Mouse (Mus musculus) frontal cortex, adult (tissue): ENCODE results near the gene Syn1.

ENCODE experiments used
- ATAC-seq: cut with Nextera tagmentation; 2 replicates; pipeline ENCODE4 v1.9.2; 2017; ENCODE audit warnings: mild to moderate bottlenecking, moderate library complexity, mixed read lengths; ENCODE audit not compliant: low TSS enrichment

Gene Syn1

DNA sequence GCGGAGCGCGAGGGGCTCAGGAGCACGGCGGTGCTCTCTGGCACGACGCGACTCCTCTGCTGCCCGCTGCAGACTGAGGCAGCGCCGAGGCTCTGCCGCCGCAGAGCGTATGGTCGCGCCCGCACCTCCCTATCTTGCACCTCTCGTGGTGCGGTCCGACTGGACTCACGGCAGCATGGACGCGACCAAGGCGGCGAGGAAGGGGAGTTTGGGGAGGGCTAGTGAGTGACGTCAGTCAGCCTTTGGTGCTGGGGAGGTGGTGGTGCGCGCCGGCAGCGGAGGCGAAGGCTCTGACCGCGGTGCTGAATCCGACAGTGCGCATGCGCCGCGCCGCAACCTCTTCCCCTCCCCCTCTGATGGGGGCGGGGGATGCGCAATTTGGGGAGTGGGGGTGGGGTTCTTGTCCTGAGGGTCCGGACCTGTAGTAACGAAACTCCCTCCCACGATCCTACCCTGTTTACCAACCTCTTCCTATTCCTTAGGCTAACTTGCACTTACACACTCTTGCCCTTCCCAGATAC lies at the start of gene Syn1:
Gene Syn1, minus strand, starts transcription at position 161 of the 521 bp plus-strand sequence.
- peak; percentile 82 for ATAC-seq

DNA sequence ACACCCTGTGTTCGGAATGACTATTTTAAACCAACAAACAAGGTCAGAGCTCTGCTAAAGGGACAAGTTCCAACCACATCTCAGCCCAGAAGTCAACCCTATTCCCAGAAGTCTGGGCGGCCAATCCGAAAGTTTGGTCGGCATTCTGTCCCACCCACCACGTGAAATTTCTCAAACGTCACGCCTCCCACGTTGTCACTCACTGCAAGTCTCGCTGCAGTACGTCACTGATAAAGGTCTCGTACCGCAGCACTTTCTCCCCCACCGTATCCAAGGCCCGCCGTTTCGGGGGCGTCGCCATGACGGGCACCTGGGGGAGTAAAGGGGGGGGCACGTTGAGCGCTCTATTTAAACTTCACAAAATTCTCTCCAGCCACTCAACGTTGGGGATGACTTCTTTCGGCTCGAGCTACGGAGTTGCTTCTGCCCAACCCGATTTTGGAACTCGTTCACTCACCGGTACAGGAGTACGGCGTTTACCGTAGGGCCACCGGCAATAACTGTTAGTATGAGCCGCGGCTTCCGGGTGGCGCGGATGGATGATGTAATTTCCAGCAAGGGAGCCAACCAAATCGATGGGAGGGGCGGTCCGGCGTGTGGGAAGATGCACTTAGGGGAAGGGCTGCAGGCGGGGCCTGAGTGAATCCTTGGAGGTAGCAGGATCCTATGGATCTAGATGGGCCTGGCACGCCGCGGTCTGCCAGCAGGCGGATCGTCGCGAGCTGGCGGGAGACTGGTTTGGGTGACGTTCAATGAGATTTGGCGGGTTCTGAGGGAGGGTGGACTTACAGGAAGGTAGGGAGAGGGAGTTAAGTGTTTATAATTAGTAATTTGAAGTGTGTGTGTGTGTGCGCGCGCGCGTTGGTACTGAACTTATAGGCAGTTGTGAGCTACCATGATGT lies 40.9 kb upstream of the Syn1 start, which contains the start of gene Uxt:
Gene Uxt, minus strand, starts transcription at position 541 of the 902 bp plus-strand sequence.
- ATAC-seq = peak; percentile 99

DNA sequence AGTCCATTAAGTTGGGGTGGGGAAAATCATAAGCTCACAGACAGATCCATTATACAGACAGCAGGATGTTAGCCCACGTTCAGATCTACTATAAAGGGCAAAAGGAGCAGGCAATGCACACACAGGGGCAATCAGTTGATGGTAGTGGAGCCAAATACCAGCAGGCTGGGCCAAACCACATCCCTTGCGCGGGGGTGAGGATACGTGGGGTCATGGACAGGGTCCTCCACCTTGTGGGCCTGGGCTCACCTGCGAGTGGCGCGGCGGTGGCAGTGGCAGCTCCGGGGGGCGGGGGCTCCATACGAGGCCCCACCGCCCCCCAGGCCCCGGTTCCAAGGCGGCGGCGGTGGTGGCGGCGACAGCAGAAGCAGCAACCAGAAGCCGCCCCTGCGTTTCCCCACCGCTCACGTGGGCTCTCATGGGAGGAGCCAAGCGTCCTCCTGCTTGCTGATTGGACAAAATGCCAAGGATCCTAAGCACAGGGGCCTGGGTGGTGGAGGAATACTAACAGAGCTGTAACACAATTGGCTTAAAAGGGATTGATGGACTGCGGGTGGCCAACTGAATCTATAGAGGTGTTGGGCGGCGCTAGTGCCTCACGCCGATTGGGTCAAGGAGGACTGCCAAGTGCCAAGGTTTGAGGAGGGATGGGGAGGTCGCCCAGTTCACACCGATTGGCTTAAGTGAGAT lies 29.5 kb upstream of the Syn1 start, which contains the start of gene Elk1:
Gene Elk1, minus strand, starts transcription at position 418 of the 690 bp plus-strand sequence.
- ATAC-seq = peak; percentile 94

DNA sequence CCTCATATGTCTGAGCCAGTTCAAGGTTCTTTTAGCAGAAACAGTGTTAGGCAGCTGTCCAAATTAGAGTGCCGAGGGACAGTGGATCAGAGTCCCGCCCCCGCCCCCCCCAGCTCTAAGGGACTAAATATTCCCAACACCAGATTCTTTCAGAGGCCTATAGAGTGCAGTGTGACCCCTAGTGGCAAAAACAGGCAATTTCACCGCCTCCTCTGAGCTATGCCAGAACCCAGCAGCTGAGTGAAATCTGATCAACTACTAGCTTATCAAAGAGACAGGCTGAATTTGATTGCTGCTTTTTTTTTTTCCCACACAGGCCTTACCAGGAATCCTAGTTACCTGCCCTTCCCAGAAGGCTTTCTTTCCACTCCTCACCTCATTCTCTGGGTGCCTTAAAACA lies 25.3 kb upstream of the Syn1 start:
- peak; percentile 36; the same call in 1 of the 2 replicates for ATAC-seq

DNA sequence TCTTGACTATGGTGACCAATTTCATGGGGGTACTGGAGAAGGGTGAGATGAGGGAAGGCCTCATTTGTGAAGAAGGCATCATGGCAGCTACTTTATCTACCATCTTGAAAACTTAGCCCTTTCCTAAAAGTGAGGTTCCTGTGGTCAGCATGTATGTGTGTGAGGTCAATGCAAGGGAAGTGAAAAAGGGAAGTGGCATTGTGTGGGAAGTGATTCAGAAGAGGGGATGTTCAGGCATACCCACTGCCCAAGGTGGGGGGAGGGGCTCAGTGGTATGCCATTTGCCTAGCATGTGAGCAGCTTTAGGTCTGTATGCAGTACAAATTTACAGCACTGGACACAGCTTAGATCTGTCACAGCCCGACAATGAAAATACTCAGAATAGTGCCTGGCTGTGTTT lies 11.2 kb upstream of the Syn1 start:
- ATAC-seq = no peak

DNA sequence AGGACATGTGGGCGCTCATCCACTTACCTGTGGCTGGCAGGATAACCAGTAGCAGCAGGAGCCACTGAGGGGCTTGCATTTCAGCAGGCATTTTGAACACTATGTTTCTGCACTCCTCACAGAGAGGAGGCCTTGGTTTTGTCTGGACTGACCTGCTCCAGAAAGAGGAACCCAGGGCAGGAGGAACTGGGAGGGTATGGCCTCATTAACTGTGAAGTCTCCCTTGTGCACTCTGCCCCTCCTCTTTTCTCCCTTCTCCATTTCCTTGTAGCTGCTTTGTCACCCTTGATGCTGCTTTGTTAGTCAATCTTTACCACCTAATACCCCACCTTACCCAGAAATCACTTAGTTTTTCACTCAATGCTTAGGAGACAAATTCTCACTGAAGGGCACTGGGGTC lies 10.6 kb upstream of the Syn1 start, which contains the start of gene Cfp:
Gene Cfp, minus strand, starts transcription at position 192 of the 400 bp plus-strand sequence.
- no peak for ATAC-seq

DNA sequence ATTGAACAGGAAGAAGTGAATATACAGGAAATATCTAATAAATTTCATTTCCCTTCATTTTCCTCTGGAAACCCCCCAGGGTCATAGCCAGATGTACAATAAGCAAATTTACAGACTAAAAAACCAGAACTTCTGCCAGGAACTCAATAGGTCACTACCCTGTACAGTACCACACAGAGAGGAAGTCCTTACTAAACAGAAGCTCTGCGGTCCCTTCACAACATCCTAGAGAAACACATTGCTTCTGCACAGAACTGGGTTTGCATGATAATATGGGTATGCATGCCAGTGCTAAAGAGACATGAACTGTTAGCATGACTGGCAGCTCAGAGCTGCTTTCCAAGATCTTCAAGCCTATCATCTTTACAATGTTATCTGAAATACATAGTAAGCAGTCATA lies 9.1 kb upstream of the Syn1 start:
- no peak for ATAC-seq

DNA sequence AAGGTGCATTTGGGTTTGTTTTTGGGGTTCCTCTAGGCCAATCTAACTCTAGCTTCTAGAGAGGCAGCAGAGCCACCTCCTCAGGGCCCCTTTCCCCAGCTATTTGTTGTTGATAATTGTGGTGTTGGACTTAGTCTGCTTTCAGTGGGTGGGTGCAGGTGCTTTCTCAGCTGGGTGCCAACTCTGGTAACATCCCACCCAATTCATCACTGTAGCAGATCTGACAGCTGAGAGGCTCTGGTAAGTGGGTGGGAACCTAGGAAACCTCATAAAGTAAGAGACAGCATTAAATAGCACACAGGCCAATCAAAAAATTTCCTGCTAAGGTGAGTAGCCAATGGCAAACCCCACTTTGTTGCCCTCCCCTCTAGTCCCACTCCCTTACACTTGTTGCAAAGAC lies 4.2 kb upstream of the Syn1 start:
- ATAC-seq = no peak

DNA sequence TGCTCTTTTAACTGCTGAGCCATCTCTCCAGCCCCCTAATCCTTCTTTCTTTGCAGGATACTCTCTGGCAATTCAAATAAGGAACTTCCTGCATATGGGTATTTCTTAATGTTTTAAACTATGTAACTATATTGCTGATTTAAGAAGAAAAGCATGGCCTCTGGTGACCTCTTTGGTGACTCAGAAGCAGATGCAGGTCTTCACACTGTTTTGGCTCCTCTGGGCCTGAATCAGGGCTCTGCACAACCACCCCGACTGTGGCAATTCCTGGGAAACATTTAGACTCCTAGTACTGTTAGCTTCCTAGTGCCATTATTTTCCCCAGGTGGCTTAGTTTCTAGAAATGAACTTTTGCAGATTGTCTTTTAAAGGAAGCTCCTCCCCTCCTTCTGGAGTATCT lies 2.7 kb upstream of the Syn1 start:
- no peak for ATAC-seq

DNA sequence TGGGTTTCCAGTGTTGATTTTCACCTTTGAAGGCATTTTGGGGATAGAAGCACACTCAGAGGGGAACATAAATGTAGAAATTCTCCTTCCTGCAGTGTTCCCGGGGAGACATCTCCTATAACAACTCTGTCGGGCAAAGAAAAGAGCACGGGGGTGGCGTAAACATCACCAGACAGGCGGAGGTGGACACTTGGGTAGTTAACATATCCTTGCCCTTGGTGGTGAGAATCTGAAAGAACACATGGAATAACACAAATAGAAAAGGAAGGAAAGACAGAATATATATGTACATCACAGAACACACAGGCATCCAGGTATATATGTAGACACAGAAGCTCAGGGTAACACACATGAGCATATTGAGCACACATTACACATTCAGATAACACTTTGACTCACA lies 562 bp upstream of the Syn1 start:
- peak; percentile 17 for ATAC-seq

DNA sequence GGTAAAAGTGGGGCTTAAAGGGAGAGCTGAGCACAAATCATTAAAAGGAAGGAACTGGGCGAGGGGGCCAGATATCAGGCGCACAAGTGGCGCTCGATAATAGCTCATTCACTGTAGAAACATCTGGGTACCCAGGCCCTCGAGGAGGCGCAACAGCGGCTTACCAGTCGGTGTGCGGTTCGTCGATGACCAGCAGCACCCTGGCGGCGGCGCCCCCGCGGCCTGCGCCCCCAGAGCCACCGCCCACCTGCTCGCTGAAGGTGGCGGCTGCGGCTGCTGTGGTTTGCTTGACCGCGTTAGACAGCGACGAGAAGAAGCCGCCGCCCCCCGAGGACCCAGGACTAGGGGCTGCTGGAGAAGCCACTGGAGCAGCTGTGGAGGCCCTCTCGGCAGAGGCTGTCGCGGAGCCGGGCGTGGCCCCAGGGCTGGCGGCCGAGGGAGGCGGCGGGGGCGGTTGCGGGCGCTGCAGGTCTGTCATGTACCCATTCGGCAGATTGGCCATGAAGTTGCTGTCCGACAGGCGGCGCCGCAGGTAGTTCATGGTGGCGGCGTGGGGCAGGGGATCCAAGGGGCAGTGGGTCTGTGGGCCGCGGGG lies 458 bp downstream of the Syn1 start:
- peak; percentile 5; the same call in 1 of the 2 replicates for ATAC-seq

DNA sequence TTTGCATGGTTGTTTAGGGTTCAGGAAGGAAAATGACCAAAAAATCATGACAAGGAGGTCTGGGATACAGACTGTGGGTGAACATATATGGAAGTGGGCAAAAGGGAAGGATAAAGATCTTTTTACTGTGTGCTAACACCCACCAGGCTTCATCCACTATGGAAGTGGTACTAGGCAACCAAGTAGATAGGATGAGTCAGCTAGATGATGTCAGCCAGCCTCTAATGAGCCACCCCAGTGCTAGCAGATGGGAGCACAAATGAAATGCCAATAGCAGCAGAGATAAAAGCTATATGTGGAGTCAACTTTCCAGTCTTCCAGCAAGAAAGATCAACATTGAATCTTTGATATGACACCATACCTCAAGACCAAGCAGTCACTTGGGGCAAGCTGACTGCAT lies 5.7 kb downstream of the Syn1 start:
- peak; percentile 62 for ATAC-seq

DNA sequence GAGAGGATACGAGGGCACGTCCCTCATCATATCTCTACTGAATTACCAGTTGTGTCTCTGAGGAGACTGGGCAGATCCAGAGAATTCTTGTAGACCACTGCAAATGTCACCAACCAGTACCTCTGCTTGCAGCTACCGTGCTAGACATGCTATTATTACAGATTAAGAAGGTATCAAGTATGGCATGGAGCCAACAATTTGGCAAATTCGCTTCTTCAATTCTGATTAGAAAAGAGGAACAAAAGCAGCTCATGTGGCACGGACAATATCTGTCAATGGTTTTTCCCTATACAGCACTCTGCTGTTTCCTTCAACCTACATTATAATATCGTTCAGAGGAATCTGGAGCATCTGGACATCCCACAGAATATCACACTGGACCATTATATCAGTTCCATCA lies 7.1 kb downstream of the Syn1 start:
- no peak for ATAC-seq

DNA sequence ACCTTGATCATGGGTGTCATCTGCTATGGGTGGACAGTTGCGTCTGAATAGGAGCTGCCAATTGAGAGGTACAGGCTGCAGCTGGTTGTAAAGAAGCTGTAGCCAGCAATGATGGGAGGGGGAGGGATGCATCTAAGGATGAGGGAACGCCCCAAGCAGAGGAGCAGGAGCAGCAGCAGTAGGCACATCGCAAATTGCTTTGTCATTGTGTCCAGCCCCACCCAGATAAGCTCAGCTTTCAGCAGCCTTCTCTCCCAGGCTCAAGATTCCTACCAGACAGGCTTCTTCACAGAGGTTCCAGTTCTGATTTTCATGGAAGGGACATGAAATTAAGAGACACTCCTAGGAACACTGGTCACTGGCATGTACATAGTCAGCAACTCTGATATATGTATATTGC lies 10.7 kb downstream of the Syn1 start:
- ATAC-seq = peak; percentile 60

DNA sequence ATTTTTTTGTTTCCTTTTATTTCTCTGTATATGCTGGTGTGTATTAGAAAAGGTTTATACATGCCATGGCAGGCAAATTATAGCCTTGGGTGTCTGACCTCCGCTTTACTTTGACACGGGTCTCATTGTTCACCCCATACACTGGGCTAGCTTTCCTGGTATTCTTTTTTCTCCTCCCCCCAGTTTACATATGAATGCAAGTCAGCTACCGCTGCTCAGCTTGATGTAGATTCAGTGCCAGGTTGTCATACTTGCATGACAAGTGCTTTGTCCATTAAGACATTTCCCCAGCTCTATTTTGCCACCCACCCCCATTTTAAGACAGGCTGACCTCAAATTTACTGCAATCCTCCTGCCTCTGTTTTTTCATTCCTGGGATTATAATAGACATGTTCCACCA lies 45.6 kb downstream of the Syn1 start:
- no peak for ATAC-seq

DNA sequence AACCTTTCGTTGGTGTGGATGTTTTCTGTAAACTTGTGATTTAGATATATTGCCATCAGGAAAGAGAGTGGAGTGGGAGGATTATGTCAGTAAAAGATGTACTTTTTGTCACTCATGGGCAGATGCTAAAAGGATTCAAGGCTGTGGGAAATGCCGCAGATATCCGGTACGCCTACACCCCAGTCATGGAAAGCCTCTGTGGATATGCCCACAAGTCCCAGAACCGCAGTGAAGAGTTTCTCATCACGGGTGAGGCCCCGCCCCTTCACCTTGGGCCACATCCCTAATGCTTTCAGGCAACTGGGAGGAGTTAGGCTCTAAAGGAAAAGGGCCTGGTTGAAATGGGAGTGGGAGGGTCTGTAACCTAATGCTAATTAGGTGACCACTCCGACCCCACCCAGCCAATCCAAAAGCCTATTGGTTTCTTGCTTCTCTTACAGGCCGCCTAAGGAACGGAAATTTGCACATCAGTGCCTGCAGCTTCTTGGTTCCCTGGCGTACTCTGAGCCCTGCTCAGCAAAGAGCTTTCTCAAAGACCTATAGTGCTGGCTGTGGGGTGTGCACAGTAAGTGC lies 47.8 kb downstream of the Syn1 start:
- ATAC-seq = peak; percentile 78

DNA sequence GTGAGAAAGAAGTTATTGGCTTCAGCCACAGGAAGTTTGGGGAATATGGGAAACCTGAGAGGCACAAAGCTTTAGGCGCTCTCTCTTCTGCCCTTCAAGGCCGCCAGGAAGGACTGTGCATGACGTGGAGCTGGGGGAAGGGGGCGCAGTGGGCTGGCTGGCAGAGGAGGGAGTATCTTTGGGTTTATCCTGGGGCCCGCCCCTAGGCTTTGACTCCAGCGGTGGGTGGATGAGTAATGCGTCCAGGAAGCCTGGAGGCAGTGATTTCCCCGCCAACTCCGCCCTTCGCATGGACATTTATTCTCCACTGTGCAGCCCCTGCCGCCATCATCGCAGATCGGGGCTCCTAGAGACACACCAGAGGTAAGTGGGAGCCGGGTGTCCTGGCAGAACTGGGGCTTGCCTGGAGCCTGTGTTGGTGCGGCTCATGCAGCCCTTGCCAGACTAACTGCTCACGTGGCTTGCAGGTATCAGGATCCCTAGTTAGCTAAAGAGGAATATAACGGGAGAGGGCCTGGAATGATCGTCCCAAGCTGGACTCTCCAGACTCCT lies 50.8 kb downstream of the Syn1 start, which contains the start of gene Timp1:
Gene Timp1, plus strand, starts transcription at position 205 of the 552 bp plus-strand sequence.
- peak; percentile 58 for ATAC-seq

DNA sequence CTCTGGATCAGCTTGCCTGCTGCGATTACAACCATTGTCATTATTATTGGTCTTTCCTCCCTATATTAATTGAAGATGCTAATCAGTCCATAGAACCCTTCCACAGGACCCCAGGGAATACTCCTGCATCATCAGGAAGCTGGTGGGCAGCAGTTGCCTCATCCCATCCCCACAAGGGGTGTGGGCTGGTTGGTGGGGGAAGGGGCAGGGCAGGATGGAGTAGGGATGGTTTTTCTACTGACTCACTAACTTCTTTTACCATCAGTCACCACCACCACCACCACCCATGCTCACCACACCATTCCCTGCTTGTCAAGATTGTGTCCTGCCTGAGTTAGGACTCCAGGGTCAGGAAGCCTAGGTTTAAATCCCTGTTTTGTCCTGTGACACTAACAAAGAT lies 51.6 kb downstream of the Syn1 start:
- no peak for ATAC-seq

DNA sequence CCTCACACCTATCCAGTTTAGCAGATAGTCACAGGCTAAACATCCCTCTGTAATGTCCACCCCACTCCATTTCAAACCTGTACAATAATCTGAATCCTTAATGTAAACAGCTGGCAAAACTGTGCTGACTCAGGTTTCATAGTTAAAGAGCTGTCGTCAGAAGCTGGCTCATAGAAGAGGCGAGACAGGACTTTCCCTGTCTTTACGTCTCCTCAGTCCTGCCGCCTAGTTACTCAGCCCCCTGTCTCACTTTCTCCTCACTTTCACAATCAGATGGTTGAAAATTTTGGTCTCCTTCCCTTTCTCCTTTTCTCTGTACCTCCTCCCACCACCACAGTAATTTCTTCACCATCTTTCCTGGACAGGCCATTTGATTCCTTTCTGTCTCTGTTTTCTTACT lies 52.7 kb downstream of the Syn1 start:
- no peak for ATAC-seq

DNA sequence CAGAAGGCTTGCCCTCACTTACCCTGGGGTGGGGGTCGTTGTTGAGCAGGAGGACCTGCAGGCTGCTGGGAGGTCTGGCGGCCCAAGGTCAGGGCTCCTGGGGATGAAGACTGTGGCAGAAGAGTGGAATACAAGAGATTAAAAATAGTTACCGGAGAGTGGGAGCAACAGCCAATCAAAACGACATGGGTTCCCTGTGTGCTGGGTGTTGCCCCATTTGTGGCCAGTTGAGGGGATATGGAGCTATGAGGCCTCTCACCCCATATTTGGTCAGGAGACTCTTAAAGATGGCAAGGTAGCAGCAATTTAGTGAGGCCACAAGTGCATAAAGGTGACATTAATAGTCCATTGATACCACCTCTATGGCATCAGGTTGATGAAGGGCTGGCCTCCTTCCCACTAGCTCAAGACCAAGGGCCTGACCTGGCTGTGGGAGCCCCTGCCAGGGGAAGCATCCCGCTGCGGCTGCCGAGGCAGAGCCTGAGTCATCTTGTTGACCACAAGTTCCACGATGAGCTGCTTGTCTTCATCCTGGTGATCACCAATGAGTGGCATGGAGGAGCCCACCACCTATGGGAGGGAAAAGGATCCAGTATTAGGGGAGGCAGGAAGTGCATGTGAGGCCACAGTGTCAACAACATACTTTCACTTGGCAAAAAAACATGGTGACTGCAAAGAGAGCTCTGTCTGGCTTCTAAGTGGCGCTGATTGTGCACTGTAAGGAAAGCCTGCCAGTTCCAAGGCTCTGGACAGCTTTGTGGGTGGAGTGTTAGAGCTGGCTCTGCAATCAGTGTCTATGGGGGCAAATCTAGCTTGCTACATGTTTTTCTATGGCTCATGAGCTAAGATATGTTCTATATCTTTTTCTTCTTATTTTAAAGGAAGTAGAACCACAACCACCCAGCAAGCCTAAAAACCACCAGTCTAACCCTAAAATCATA lies 57.4 kb downstream of the Syn1 start:
- ATAC-seq = peak; percentile 74
